Mouse (Mus musculus): ENCODE data around the gene Avpr2. TPM values are rescaled to one million over a fixed set of nuclear protein-coding genes. Genes with fewer than 3 reads are reported as not detected.
A peak's percentile ranks its signal among the peaks of the same experiment; 100 is the strongest.

Gene Avpr2
- polyA plus RNA-seq, 1 experiment from 2014 or later = 0.10 TPM

DNA sequence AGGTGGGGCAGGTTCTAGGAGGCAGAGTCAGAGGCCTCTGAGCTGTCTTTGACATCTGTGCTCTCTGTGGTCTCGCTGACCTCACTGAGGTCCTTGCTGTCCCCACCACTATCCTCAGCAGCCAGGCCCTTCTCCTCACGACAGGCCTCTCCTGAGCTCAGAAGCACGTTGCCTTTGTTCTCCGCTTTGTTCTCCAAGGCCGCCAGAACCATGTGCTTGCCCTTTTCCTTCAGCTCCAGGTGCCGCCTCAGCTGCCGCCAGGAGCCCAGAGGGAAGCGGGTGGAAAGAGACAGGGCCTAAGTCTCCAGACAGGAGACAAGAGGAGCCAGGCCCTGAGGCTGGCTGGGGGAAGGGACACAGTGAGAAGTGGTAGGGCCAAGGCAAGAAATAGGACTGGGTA lies 25.0 kb downstream of the Avpr2 start:
- Histone ChIP-seq H3K9me3 (replicated peaks) (no peaks in the 10 kb centered on the region), H3K4me3 (replicated peaks) (no peak overlapping the region), H3K27ac (replicated peaks) (no peak overlapping the region), H3K4me2 (no peak overlapping the region), H3K36me3 (replicated peaks) (peaks cover 11% of the 10 kb centered on the region; the same call in 1 of the 2 replicates), H3K4me1 (replicated peaks) (peaks cover 26% of the 10 kb centered on the region), H3K9ac (no peak overlapping the region), H3K27me3 (no peaks in the 10 kb centered on the region)
- WGBS (ENCODE audit: insufficient replicate concordance) = 76% methylated on average over 8 of the region's 8 CpGs
- no peak for ATAC-seq (ENCODE audit: insufficient read depth)

DNA sequence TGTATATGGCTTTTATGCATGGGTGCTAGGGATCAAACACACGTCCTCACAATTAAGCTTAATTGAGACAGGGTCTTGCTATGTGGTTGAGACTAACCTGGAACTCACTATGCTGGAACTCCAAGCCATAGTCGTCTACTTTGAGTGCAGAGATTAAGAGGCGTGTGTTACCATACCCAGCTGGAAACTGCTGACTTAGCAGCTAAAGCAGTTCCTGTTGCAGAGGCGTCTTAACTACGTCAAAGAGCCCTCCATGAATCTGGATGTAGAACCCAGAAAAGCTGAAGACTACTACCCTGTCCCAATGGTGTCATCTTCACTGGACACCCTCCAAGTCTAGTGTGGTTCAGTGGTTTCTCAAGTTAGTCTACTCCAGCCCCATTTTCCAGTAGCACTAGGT lies 26.7 kb downstream of the Avpr2 start:
- Histone ChIP-seq H3K9ac (no peak overlapping the region), H3K27ac (replicated peaks) (no peak overlapping the region), H3K4me3 (replicated peaks) (no peak overlapping the region), H3K27me3 (no peaks in the 10 kb centered on the region), H3K36me3 (replicated peaks) (peaks cover 11% of the 10 kb centered on the region; the same call in 1 of the 2 replicates), H3K9me3 (replicated peaks) (no peaks in the 10 kb centered on the region), H3K4me1 (replicated peaks) (peaks cover 29% of the 10 kb centered on the region), H3K4me2 (no peak overlapping the region)
- no peak for ATAC-seq (ENCODE audit: insufficient read depth)
- 71% methylated on average over 5 of the region's 5 CpGs for WGBS (ENCODE audit: insufficient replicate concordance)

DNA sequence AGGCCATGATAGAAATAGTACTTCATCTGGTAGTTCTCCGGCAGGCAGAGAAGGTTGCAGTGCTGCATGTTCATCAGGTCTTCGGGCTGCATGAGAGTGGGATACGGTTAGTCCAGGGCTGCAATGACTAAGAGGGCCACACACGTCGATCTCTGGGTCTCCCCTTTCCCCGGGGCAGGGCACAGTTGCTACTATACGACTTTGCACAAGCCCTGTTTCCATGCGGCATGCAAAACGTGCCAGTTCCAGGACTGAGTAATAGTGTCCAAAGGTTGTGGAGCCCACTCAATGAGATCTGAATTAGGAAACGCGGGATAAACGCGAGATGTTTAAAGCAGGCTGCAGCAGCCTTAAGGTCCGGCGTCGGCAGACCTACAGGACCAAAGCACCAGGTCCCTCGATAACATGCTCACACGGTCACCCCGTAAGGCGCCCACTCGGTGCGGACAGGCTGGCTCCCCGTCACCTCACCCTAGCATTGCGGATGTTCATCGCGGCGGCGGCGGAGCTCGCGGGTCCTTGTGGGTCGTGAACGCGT lies 29.5 kb downstream of the Avpr2 start:
- H3K4me2 ChIP-seq = peak overlapping the region; percentile 90
- peak overlapping the region; percentile 69 for H3K9ac ChIP-seq
- H3K27me3 ChIP-seq = no peaks in the 10 kb centered on the region
- H3K4me1 ChIP-seq (replicated peaks) = 0 out of 2 replicates have a peak, but pooled peaks cover 7% of the 10 kb centered on the region
- WGBS (ENCODE audit: insufficient replicate concordance) = 12% methylated on average over 34 of the region's 34 CpGs
- peak overlapping the region; percentile 68 for H3K4me3 ChIP-seq (replicated peaks)
- H3K27ac ChIP-seq (replicated peaks) = peak overlapping the region; percentile 74
- no peaks in the 10 kb centered on the region for H3K9me3 ChIP-seq (replicated peaks)
- H3K36me3 ChIP-seq (replicated peaks) = peaks cover 11% of the 10 kb centered on the region; the same call in 1 of the 2 replicates
- ATAC-seq (ENCODE audit: insufficient read depth) = peak; percentile 26

DNA sequence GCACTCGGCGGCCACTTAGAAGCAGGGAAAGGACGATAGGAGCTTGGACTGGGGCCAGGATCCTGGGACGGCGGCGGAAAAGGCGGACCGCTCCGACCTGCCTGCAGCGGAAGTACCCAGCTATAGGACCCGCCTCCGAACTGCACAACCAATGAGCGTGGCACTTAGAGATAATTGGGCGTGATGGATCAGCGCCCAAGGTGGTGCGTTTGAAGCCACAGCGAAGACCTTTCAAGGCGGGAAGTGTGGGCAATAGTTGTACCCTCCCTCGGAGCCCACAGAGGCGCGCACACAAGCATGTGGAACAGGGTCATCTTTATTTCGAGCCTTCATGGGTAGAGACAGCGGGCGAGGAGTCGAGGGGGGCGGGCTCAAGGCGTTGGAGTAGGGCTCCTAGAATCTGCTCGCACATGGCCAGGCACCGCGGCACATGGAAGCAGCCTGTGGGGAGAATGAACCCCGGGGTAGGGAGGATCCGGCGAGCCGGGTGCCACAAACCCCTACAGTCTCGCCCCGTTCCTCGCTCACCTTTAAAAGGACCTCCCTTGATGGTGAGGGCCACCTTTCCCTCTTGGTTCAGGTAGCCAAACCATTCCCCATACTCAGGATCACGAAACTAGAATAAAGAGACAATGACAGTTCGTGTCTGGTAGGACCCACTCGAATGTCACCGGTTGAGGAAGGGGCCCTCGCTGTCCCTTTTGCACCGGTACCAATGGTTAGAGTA lies 30.1 kb downstream of the Avpr2 start, which contains the start of the genes Arhgap4 and Naa10:
Gene Arhgap4, minus strand, starts transcription at position 48 of the 727 bp plus-strand sequence.
Gene Naa10, minus strand, starts transcription at position 122 of the 727 bp plus-strand sequence.
- Histone ChIP-seq H3K9me3 (replicated peaks) (no peaks in the 10 kb centered on the region), H3K27ac (replicated peaks) (peak within 1 kb of the TSS; percentile 74), H3K4me2 (peak within 1 kb of the TSS; percentile 90), H3K9ac (peak within 1 kb of the TSS; percentile 69), H3K4me1 (replicated peaks) (0 out of 2 replicates have a peak, but pooled peaks cover 7% of the 10 kb centered on the region), H3K27me3 (no peaks in the 10 kb centered on the region), H3K4me3 (replicated peaks) (peak within 1 kb of the TSS; percentile 68), H3K36me3 (replicated peaks) (peaks cover 11% of the 10 kb centered on the region; the same call in 1 of the 2 replicates)
- ATAC-seq (ENCODE audit: insufficient read depth) = peak; percentile 97
- WGBS (ENCODE audit: insufficient replicate concordance) = 19% methylated on average over 43 of the region's 43 CpGs

DNA sequence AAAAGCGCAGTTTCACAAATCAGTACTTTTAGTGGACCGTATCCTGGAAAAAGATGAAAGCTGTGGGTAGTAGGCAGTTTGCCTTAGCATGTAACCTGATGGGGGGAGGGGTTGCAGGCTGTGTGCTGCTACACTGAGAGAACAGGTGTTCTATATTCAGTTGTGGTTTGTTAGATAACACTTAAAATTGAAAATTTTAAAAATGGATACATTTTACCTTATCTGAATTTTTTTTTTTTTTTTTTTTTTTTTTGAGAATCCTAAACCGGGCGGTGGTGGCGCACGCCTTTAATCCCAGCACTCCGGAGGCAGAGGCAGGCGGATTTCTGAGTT lies 30.6 kb downstream of the Avpr2 start:
- peak overlapping the region; percentile 54 for H3K9ac ChIP-seq
- H3K4me1 ChIP-seq (replicated peaks) = 0 out of 2 replicates have a peak, but pooled peaks cover 7% of the 10 kb centered on the region
- peak overlapping the region; percentile 68 for H3K4me3 ChIP-seq (replicated peaks)
- H3K27me3 ChIP-seq = no peaks in the 10 kb centered on the region
- H3K9me3 ChIP-seq (replicated peaks) = no peaks in the 10 kb centered on the region
- peak overlapping the region; percentile 74 for H3K27ac ChIP-seq (replicated peaks)
- peaks cover 7% of the 10 kb centered on the region; the same call in 1 of the 2 replicates for H3K36me3 ChIP-seq (replicated peaks)
- no peak for ATAC-seq (ENCODE audit: insufficient read depth)
- H3K4me2 ChIP-seq = peak overlapping the region; percentile 90
- 72% methylated on average over 8 of the region's 8 CpGs for WGBS (ENCODE audit: insufficient replicate concordance)

DNA sequence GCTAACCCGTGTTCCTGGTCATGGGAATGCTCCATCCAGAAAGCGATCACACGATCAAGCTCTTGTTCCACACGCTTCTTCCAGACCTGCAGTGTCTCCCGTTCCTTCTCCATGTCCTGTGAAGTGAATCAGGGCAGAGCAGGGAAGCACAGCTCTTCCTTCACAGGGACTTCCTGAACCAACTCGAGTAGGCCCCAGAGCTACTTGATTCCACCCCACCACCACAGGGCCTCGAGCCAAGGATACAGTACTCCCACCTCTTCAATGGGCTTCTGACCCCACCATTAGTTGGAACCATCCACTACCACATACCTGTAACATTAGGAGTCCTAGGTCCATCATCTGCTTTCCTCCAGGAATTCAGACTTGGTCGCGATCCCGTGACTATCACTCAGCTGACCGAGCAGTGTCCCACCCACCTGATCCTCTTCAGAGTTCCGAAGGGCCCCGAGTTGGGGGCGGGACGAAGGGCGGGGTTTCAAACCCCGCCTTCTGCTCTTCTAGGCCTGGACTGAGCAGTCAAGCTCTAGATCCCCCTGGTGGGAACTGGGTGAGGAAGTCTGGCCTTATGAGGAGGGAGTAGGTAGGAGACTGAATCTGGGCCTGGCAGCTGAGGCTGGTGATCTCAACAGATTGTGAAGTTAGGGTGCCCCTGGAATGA lies 38.6 kb downstream of the Avpr2 start, which contains the start of gene Renbp:
Gene Renbp, minus strand, starts transcription at position 449 of the 661 bp plus-strand sequence.
- H3K4me3 ChIP-seq (replicated peaks) = peak within 1 kb of the TSS; percentile 33
- no peaks in the 10 kb centered on the region for H3K36me3 ChIP-seq (replicated peaks)
- peak within 1 kb of the TSS; percentile 52 for H3K4me2 ChIP-seq
- 0 out of 2 replicates have a peak within 1 kb of the TSS, but pooled peaks have one; percentile 18 for H3K9ac ChIP-seq
- no peaks in the 10 kb centered on the region for H3K9me3 ChIP-seq (replicated peaks)
- H3K27ac ChIP-seq (replicated peaks) = no peak within 1 kb of the TSS
- peaks cover 26% of the 10 kb centered on the region for H3K4me1 ChIP-seq (replicated peaks)
- 32% methylated on average over 17 of the region's 17 CpGs for WGBS (ENCODE audit: insufficient replicate concordance)
- ATAC-seq (ENCODE audit: insufficient read depth) = peak; percentile 85
- no peaks in the 10 kb centered on the region for H3K27me3 ChIP-seq

DNA sequence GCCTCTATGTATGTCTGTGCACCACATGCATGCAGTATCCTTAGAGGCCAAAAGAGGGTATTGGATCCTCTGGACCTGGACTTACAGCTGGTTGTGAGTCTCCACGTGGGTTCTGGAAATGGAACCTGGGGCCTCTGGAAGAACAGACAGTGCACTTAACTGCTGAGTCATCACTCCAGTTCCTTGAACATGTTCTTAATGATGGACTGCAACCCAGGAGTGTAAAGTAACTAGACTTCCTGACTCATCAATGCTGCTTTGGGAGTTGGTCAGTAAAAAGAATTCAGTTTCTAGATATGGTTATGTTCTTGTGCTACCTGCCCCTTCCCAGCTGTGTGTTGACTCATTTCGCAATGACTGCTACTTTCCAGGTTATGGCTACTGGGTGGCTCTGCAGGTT lies 40.0 kb downstream of the Avpr2 start:
- Histone ChIP-seq H3K9ac (no peak overlapping the region), H3K27ac (replicated peaks) (no peak overlapping the region), H3K9me3 (replicated peaks) (no peaks in the 10 kb centered on the region), H3K36me3 (replicated peaks) (no peaks in the 10 kb centered on the region), H3K27me3 (no peaks in the 10 kb centered on the region), H3K4me2 (no peak overlapping the region), H3K4me3 (replicated peaks) (no peak overlapping the region), H3K4me1 (replicated peaks) (peaks cover 26% of the 10 kb centered on the region)
- no peak for ATAC-seq (ENCODE audit: insufficient read depth)
- WGBS (ENCODE audit: insufficient replicate concordance) = 44% methylated on average over 2 of the region's 2 CpGs

DNA sequence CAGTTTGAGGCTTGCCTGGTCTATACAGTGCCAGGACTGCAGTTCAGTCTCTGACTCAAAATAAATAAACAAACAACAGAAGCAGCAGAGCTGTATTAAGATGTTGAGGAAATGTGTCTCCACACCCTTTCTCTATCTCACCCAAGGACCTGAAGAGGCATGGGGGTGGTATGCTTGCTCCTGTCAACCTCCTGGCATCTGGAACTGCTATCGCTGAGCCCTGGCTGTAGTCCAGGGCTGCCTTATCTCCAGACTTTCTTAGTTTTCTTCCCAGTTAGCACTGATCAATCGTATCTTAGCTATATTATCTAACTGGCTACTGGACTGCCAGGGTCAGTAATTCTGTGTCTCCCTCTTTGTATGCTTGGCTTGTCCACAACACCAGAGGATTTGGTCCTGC lies 50.0 kb downstream of the Avpr2 start:
- Histone ChIP-seq H3K27me3 (no peaks in the 10 kb centered on the region), H3K4me1 (replicated peaks) (no peaks in the 10 kb centered on the region), H3K9ac (no peak overlapping the region), H3K36me3 (replicated peaks) (peaks cover 57% of the 10 kb centered on the region), H3K4me3 (replicated peaks) (no peak overlapping the region), H3K9me3 (replicated peaks) (no peaks in the 10 kb centered on the region), H3K4me2 (no peak overlapping the region), H3K27ac (replicated peaks) (no peak overlapping the region)
- 54% methylated on average over 2 of the region's 2 CpGs for WGBS (ENCODE audit: insufficient replicate concordance)
- ATAC-seq (ENCODE audit: insufficient read depth) = 0 out of 2 replicates have a peak, but pooled peaks have one; percentile 18

DNA sequence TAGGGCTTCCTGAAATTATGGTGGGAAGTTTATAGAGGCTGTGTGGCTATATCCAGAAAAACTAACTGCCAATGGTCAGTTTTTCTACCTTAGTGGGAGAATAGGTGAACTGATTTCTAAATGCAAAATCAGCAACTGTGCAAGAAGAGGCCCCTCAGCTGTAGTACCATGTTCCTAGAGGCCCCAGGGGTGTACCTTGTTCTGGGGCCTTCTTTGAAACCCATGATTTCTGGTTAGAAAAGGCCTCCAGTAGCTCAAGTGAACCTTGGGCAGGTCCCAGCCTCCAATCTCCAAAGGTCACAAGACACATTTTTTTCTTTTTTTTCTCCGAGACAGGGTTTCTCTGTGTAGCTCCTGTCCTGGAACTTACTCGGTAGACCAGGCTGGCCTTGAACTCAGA lies 50.4 kb downstream of the Avpr2 start:
- Histone ChIP-seq H3K4me1 (replicated peaks) (no peaks in the 10 kb centered on the region), H3K4me3 (replicated peaks) (no peak overlapping the region), H3K9ac (no peak overlapping the region), H3K36me3 (replicated peaks) (peaks cover 61% of the 10 kb centered on the region), H3K27ac (replicated peaks) (no peak overlapping the region), H3K27me3 (no peaks in the 10 kb centered on the region), H3K9me3 (replicated peaks) (no peaks in the 10 kb centered on the region), H3K4me2 (no peak overlapping the region)
- ATAC-seq (ENCODE audit: insufficient read depth) = no peak
- 73% methylated on average over 2 of the region's 2 CpGs for WGBS (ENCODE audit: insufficient replicate concordance)
